Mouse (Mus musculus) liver, embryonic 15.5 days (tissue): ENCODE measurements around the gene Lamb2. TPM values are rescaled to one million over a fixed set of nuclear protein-coding genes. Genes with fewer than 3 reads are reported as not detected.

ENCODE experiments used
- ATAC-seq: fragments of 200-750 bp; cut with Nextera tagmentation; 2 replicates; pipeline ENCODE4 v1.8.0; 2017; ENCODE audit warnings: moderate number of reproducible peaks, mild to moderate bottlenecking, moderate library complexity; ENCODE audit not compliant: insufficient read depth
- H3K27ac ChIP-seq: fragments of 300-500 bp; sonication (generic); replicated peaks from 2 replicates; pipeline ENCODE4 v1.5.1; 2015; ENCODE audit warnings: mild to moderate bottlenecking, inconsistent platforms
- H3K27me3 ChIP-seq: fragments of 300-500 bp; sonication (generic); 2 replicates; pipeline ENCODE4 v1.6.1; 2015; ENCODE audit warnings: mild to moderate bottlenecking, inconsistent platforms
- H3K36me3 ChIP-seq: fragments of 300-500 bp; sonication (generic); replicated peaks from 2 replicates; pipeline ENCODE4 v1.6.1; 2015; ENCODE audit warnings: moderate library complexity, mild to moderate bottlenecking, inconsistent platforms
- H3K4me1 ChIP-seq: fragments of 300-500 bp; sonication (generic); replicated peaks from 2 replicates; pipeline ENCODE4 v1.6.1; 2015; ENCODE audit warnings: inconsistent platforms
- H3K4me2 ChIP-seq: fragments of 300-500 bp; sonication (generic); 2 replicates; pipeline ENCODE4 v1.6.1; 2015; ENCODE audit warnings: moderate library complexity, mild to moderate bottlenecking, inconsistent platforms
- H3K4me3 ChIP-seq: fragments of 300-500 bp; sonication (generic); replicated peaks from 2 replicates; pipeline ENCODE4 v1.5.1; 2015; ENCODE audit warnings: mild to moderate bottlenecking, inconsistent platforms
- H3K9ac ChIP-seq: fragments of 300-500 bp; sonication (generic); 2 replicates; pipeline ENCODE4 v1.6.1; 2015; ENCODE audit warnings: moderate library complexity, mild to moderate bottlenecking, inconsistent platforms
- H3K9me3 ChIP-seq: fragments of 300-500 bp; sonication (generic); replicated peaks from 2 replicates; pipeline ENCODE4 v1.6.1; 2016; ENCODE audit warnings: inconsistent platforms
- WGBS: fragments of 180-500 bp; shearing (Covaris S2); methylation state at CpG from one replicate; pipeline ENCODE4 v1.1.7; 2015; ENCODE audit warnings: mixed read lengths; ENCODE audit not compliant: insufficient replicate concordance; 5-methylcytosine and 5-hydroxymethylcytosine counted together
- polyA plus RNA-seq: library from polyadenylated mRNA; unstranded; fragments of >200 nt; fragmentation: Nextera tagmentation; extraction: Ambion mirVana; gene quantifications from 2 replicates; pipeline ENCODE4 v1.2.1, GENCODE M21; 2015

The Lamb2 gene
- polyA plus RNA-seq, 1 experiment from 2014 or later: 8.5 TPM

DNA sequence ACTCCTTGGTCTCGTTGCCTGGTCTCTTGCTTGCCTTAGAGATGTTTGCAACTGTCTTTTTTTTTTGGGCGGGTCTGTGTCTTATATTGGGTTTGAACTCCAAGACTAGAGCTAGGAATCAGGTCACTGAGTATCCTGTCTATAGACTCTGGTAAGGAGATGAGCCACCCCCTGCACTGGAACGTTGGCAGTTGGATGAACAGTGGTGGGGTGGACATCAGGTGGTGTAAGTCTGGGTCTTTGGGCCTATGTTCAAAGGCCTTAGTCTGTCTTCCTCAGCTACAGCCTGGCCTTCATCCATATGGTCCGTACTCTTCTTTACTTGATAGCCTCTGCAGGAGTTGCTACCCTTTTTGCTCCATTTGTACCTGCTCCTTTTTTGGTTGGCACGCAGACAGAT lies 17.9 kb upstream of the Lamb2 start:
- no peak overlapping the region for H3K27ac ChIP-seq
- H3K36me3 ChIP-seq: peaks cover 30% of the 10 kb centered on the region
- H3K9ac ChIP-seq: 0 out of 2 replicates have a peak overlapping the region, but pooled peaks have one; percentile 83
- peak overlapping the region; percentile 82 for H3K4me3 ChIP-seq
- peaks cover 31% of the 10 kb centered on the region for H3K4me1 ChIP-seq
- no peaks in the 10 kb centered on the region for H3K9me3 ChIP-seq
- peak overlapping the region; percentile 88 for H3K4me2 ChIP-seq
- WGBS: 86% methylated on average over 5 of the region's 5 CpGs
- ATAC-seq: no peak
- no peaks in the 10 kb centered on the region for H3K27me3 ChIP-seq

DNA sequence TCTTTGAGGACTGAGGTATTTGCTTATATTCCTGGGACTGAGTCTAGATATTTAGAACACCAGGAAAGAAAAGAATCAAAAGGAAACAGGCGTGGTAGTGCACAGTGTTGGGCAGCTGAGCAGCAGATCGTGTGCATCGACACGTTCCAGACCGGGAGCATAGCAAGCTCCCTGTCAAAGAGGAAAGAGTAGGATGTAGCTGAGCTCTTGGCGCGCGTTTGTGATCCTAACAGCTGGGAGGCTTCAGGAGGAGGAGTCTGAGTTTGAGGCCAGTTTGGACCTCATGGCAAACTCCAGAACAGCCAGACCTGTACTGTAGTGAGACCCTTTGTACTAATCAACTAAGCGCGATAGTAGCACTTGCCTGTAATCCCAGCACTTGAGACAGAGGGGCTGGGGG lies 17.3 kb upstream of the Lamb2 start:
- H3K4me3 ChIP-seq: no peak overlapping the region
- ATAC-seq: no peak
- 81% methylated on average over 10 of the region's 10 CpGs for WGBS

DNA sequence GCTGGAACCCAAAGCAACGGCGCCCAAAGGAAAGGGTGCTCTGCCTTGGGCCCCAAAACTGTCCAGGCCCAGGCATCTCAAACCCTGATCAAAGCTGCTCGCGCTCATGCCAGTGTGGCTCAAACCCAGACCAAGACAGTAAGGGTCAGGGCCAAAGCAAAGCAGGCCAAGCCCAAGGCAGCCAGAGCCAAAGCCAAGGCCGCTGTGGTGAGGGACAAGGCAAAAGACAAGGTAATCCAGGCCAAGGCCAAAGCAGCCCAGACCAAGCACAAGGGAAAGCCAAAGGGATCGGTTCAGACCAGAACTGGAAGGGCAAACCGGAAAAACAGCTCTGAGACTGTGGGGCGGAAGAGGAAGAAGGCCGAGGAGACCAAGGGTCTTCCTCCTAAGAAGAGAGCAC lies 15.8 kb upstream of the Lamb2 start:
- no peak for ATAC-seq
- Histone ChIP-seq H3K4me1 (peaks cover 25% of the 10 kb centered on the region), H3K27ac (no peak overlapping the region), H3K36me3 (peaks cover 30% of the 10 kb centered on the region), H3K9ac (no peak overlapping the region), H3K4me3 (no peak overlapping the region), H3K27me3 (no peaks in the 10 kb centered on the region), H3K4me2 (no peak overlapping the region), H3K9me3 (no peaks in the 10 kb centered on the region)
- WGBS: 83% methylated on average over 9 of the region's 9 CpGs

More for the DNA sequence above, 17.3 kb upstream of the Lamb2 start:
- Histone ChIP-seq H3K4me1 (peaks cover 29% of the 10 kb centered on the region), H3K4me2 (no peak overlapping the region), H3K27ac (no peak overlapping the region), H3K9me3 (no peaks in the 10 kb centered on the region), H3K36me3 (peaks cover 30% of the 10 kb centered on the region), H3K27me3 (no peaks in the 10 kb centered on the region), H3K9ac (no peak overlapping the region)

DNA sequence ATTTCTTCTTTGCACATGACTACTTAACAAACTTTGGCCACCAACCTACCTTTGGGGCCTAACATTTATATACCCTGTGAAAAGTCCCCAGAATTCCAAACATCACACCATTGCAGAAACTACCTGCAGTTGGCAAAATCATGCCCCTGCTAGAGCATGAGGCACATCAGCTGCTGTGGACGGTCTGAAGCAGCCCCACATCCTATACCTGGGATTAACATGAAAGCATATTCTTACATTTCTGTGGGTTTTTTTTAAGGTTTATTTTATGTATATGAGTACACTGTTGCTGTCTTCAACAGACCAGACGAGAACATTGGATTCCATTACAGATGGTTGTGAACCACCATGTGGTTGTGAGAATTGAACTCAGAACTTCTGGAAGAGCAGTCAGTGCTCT lies 13.3 kb upstream of the Lamb2 start:
- H3K4me1 ChIP-seq: peaks cover 11% of the 10 kb centered on the region
- WGBS: 74% methylated on average over 2 of the region's 2 CpGs
- ATAC-seq: no peak
- no peak overlapping the region for H3K27ac ChIP-seq
- no peak overlapping the region for H3K9ac ChIP-seq
- peaks cover 30% of the 10 kb centered on the region for H3K36me3 ChIP-seq
- no peaks in the 10 kb centered on the region for H3K9me3 ChIP-seq
- no peak overlapping the region for H3K4me3 ChIP-seq
- no peaks in the 10 kb centered on the region for H3K27me3 ChIP-seq
- no peak overlapping the region for H3K4me2 ChIP-seq

DNA sequence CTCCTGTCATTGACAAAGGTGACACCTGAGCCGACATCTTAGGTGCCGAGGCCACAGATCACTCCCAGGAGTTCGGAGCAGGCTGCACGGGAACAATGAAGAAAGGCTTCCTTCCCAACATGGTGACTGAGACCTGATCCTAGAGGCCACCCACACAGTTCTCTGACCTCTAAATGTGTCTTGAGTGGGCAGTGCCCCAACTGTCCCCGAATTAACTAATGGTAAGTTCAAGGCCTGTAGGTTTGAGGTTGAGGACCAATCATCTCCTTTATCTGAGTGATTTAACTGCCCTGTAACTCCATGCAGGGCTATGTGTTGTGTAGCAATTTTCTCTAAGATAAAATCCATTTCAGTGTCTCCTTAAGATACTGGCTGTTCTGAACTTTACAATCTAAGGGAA lies 10.1 kb upstream of the Lamb2 start:
- peaks cover 13% of the 10 kb centered on the region for H3K36me3 ChIP-seq
- H3K4me1 ChIP-seq: no peaks in the 10 kb centered on the region
- H3K9me3 ChIP-seq: no peaks in the 10 kb centered on the region
- no peak overlapping the region for H3K27ac ChIP-seq
- H3K9ac ChIP-seq: no peak overlapping the region
- no peak for ATAC-seq
- 72% methylated on average over 5 of the region's 5 CpGs for WGBS
- H3K4me3 ChIP-seq: no peak overlapping the region
- no peaks in the 10 kb centered on the region for H3K27me3 ChIP-seq
- no peak overlapping the region for H3K4me2 ChIP-seq

DNA sequence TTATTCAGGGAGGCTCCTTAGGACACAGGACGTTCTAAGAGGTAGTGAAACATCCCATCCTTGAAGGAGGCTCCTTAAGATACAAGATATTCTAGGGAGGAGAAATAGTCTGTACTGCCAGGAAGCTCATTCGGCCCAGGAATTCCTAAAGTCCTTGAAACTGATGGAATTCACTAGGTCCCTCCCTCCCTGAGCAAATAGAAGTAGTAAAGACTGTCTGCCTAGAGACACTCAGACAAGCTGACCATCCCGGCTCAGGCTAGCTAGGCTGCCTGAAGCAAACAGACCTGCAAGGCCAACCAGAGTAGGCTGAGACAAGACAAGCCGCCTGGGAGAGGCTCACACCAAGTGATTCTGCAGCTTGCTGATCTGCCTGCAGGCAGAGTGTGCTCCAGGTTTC lies 9.7 kb upstream of the Lamb2 start:
- no peak overlapping the region for H3K4me2 ChIP-seq
- no peak for ATAC-seq
- WGBS: 56% methylated on average over 4 of the region's 4 CpGs
- no peaks in the 10 kb centered on the region for H3K9me3 ChIP-seq
- no peaks in the 10 kb centered on the region for H3K27me3 ChIP-seq
- no peak overlapping the region for H3K4me3 ChIP-seq
- H3K36me3 ChIP-seq: peaks cover 10% of the 10 kb centered on the region
- H3K9ac ChIP-seq: no peak overlapping the region
- H3K27ac ChIP-seq: no peak overlapping the region
- H3K4me1 ChIP-seq: no peaks in the 10 kb centered on the region

DNA sequence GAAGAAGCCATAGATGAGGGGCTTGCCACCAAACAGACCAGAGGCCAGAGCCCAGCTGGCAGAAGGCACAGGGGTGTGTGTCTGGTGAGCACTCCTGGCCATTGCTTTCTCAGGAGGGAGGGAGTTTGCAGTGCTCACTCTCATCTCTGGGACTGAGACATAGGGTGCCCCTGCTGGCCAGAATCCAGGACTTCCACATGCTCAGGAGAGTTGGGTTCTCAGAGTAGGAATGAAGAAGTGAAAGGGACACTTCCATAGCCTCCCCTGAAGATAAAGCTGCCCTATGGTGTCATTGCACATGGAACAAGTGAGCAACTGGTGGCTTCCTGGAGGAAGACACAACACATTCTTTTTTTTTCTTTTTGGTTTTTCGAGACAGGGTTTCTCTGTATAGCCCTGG lies 5.0 kb upstream of the Lamb2 start:
- ATAC-seq: no peak
- H3K9ac ChIP-seq: no peak overlapping the region
- 62% methylated on average over 1 of the region's 1 CpGs for WGBS

DNA sequence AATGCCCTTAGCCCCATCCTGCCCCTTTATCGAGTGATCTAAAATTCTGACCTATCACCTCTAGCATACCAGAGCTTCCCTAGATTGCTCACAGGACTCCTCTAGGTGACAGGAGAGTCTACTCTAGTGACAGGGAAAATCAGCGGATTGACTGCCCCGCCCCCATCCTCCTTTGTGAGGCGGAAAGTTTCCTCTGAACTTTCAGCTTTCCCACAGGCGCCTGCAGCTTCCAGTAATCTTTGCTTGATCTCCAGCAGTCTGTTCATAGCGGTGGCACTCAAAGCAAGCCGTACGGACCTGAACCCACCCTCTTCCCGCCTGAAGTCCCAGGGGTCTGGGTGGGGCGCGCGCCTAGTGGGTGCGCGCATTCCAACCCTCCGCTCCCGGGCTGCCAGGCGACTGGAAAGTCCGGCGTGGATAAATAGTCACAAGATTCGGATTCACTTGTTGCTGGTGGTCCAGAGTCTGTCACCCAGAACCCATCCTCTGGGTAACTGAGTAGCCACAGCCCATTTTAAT lies 839 bp upstream of the Lamb2 start:
- Histone ChIP-seq H3K36me3 (no peaks in the 10 kb centered on the region), H3K4me3 (peak overlapping the region; percentile 54), H3K4me2 (peak overlapping the region; percentile 60), H3K27ac (peak overlapping the region; percentile 51), H3K4me1 (peaks cover 20% of the 10 kb centered on the region), H3K9ac (peak overlapping the region; percentile 27; the same call in 1 of the 2 replicates), H3K27me3 (peaks cover 24% of the 10 kb centered on the region), H3K9me3 (no peaks in the 10 kb centered on the region)
- 0 out of 2 replicates have a peak, but pooled peaks have one; percentile 32 for ATAC-seq
- WGBS: under 1% methylated on average over 20 of the region's 20 CpGs

More for the DNA sequence above, 5.0 kb upstream of the Lamb2 start:
- H3K4me3 ChIP-seq: no peak overlapping the region
- H3K36me3 ChIP-seq: no peaks in the 10 kb centered on the region
- peaks cover 16% of the 10 kb centered on the region for H3K27me3 ChIP-seq
- H3K9me3 ChIP-seq: no peaks in the 10 kb centered on the region
- H3K4me2 ChIP-seq: no peak overlapping the region
- peaks cover 10% of the 10 kb centered on the region for H3K4me1 ChIP-seq
- no peak overlapping the region for H3K27ac ChIP-seq

DNA sequence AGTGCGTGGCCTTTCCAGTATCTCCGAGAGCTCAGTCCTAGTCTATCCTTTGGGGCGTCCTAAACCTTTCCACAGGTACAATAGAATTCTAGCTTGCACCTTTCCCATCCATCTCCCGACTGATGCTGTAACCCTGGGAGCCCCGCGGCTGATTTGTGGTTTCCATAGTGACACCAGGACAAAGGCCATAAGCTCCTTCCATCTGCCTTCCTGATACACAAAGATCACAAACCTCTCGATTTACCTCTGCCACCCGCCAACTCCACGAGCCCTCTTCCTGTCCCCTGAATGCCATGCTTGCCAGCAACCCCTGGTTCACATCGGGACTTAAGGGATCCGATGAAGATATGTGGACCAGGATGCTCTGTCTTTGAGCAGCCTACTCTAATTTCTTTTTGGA lies 295 bp upstream of the Lamb2 start:
- H3K9ac ChIP-seq: no peak overlapping the region
- H3K4me2 ChIP-seq: peak overlapping the region; percentile 60
- peaks cover 20% of the 10 kb centered on the region for H3K4me1 ChIP-seq
- WGBS: 34% methylated on average over 11 of the region's 11 CpGs
- H3K27me3 ChIP-seq: peaks cover 24% of the 10 kb centered on the region
- H3K27ac ChIP-seq: no peak overlapping the region
- H3K4me3 ChIP-seq: no peak overlapping the region
- H3K9me3 ChIP-seq: no peaks in the 10 kb centered on the region
- H3K36me3 ChIP-seq: no peaks in the 10 kb centered on the region
- no peak for ATAC-seq

DNA sequence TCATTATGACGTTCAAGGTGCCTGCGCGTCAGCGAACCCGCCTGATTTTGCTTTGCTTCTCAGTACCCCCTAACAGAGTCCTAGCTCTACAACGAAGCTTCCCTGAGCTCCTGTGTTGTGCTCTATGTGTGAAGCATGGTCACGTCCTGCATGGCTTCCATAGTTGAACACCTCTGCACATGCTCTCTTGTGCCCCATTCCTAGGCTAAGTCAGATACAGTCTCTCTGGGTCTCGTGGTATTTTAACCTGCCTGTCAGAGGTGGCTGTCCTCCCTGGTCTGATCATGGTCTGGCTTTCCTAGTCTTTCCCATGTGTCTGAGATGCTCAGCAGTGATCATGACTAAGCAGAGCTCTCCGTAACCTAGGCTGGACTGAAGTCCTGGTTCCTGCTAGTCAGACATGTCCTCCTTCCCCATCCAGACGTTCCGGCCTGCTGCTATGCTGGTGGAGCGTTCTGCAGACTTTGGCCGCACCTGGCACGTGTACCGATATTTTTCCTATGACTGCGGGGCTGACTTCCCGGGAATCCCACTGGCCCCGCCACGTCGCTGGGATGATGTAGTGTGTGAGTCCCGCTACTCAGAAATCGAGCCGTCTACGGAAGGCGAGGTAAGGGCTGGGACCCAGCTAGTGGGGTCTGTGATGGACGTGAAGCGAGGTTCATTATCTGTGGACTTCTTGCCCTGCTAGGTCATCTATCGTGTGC lies 1.4 kb downstream of the Lamb2 start:
- Histone ChIP-seq H3K4me1 (peaks cover 20% of the 10 kb centered on the region), H3K4me2 (no peak overlapping the region), H3K27me3 (peaks cover 24% of the 10 kb centered on the region), H3K9ac (no peak overlapping the region), H3K4me3 (no peak overlapping the region), H3K9me3 (no peaks in the 10 kb centered on the region), H3K36me3 (no peaks in the 10 kb centered on the region), H3K27ac (no peak overlapping the region)
- 80% methylated on average over 28 of the region's 28 CpGs for WGBS
- no peak for ATAC-seq

DNA sequence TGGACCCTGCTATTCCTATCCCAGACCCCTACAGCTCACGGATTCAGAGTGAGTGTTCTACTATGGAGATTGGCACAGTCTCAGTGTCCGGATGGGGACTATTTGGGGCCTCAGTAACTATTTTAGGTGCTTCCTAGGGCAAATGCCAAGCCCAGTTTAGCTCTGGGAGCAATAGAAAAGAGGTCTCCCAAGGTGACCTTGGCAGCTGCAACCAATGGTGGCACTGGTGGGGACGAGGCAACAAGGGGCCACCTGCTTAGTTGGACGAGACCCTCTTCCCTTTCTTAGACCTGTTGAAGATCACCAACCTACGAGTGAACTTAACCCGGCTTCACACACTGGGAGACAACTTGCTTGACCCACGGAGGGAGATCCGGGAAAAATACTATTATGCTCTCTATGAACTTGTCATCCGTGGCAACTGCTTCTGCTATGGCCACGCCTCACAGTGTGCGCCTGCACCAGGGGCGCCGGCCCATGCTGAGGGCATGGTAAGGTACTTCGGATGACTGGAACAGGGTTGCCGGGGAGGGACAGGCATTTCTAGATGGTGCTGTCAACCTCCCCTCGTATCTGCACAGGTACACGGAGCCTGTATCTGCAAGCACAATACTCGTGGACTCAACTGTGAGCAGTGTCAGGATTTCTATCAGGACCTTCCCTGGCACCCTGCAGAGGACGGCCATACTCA lies 2.1 kb downstream of the Lamb2 start:
- ATAC-seq: no peak

More for the DNA sequence above, 2.1 kb downstream of the Lamb2 start:
- no peak overlapping the region for H3K4me2 ChIP-seq
- peaks cover 20% of the 10 kb centered on the region for H3K4me1 ChIP-seq
- WGBS: 71% methylated on average over 19 of the region's 19 CpGs
- no peak overlapping the region for H3K27ac ChIP-seq
- H3K27me3 ChIP-seq: peaks cover 24% of the 10 kb centered on the region
- H3K36me3 ChIP-seq: no peaks in the 10 kb centered on the region
- H3K4me3 ChIP-seq: no peak overlapping the region
- no peak overlapping the region for H3K9ac ChIP-seq
- H3K9me3 ChIP-seq: no peaks in the 10 kb centered on the region
